Mouse (Mus musculus): Measurements from ENCODE around the gene Aldh5a1.

GRCm38 (mm10) chr13:24942512-24943282 lies 5.2 kb upstream of the Aldh5a1 start, which contains the start of gene Gpld1:
- TF ChIP-seq POLR2A (IDR thresholded peaks at IDR 0.05; ENCODE audit: low read depth, low read length) (no peak), CTCF (conservative IDR thresholded peaks at IDR 0.05; ENCODE audit: insufficient read depth, insufficient read length, low read depth, low read length) (no peak)
